Mouse (Mus musculus): Measurements from ENCODE around the gene Bri3. TPM values are rescaled to one million over a fixed set of nuclear protein-coding genes. Genes with fewer than 3 reads are reported as not detected.

Gene Bri3
- total and polyA plus RNA-seq, 2 experiments, result 24.9 to 74.6 TPM

DNA sequence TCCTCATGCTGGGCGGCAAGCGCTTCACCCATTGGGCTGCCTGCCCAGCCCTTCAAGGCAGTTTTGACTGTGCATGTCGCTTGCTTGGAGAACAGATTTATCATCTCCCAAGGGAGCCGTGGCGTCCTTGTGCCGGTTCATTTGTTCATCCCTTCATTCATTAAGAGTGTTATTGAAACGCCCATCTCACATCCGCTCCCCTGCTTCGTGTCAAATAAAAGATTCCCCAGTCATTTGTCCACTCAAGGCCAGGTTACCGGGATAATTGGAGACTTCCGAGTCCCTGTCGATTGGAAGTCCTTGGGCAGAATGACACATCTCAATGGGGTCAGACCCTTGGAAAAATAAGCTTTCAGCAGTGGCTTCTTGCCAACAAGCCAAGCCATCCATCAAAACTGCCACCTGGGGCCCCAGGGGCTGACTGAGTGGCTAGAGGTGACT, 197.6 kb downstream of the Bri3 start:
- Histone ChIP-seq H3K36me3 (ENCODE audit: control insufficient read depth, insufficient read depth, low read length) (no peaks in the 10 kb centered on the region), H3K27ac (replicated peaks; ENCODE audit: insufficient read depth, low read depth, low read length) (no peak overlapping the region), H3K4me1 (ENCODE audit: control insufficient read depth, insufficient read depth, low read length) (no peaks in the 10 kb centered on the region), H3K4me3 (ENCODE audit: insufficient read depth, low read depth, low read length) (no peak overlapping the region), H3K9ac (ENCODE audit: low read depth, low read length) (no peak overlapping the region), H3K79me2 (ENCODE audit: control insufficient read depth, insufficient read depth, low read length) (no peaks in the 10 kb centered on the region), H3K27me3 (ENCODE audit: control insufficient read depth, insufficient read depth, low read length) (no peaks in the 10 kb centered on the region)
- DNase-seq (ENCODE audit: extremely low read depth, low read depth, low spot score), result no peak
- TF ChIP-seq CTCF (IDR thresholded peaks at IDR 0.05; ENCODE audit: low read depth, low read length) (no peak), POLR2A (IDR thresholded peaks at IDR 0.05; ENCODE audit: extremely low read depth, insufficient read depth, low read length) (no peak)
- 86% methylated on average over 12 of the region's 12 CpGs for WGBS

DNA sequence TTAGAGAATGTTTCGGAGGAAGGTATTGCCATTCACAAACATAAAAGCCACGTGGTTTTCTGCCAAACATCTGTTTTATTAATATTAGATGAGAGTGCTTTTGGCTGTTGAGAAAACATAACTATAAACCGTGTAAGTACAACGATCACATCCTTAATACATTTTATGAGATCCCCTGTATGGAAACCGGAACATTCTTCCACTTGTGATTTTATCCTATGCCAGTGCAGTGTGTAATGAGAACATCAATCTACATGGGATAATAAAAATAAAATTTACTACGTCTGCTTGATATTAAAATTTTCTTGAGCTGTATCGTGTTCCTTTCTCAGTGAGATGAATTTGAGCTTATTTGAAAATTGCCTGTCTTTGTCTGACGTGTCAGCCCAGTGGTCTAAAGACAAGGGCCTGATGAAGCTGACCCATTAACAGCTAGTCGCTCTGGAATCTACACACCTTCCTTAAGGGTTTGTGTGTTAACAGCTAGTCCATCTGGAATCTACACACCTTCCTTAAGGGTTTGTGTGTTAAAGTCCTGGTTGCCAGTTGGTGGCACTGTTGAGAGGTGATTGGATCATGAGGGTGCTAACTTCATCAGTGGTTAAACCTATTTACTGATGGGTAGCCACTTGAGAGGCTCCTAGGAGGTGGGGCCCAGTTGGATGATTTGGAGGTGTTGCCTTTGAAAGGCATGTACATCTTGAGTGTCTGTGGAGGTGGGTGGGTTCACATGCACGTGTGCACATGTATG, 202.4 kb downstream of the Bri3 start:
- no peak for DNase-seq (ENCODE audit: extremely low read depth, low read depth, low spot score)
- no peaks in the 10 kb centered on the region for H3K27me3 ChIP-seq (ENCODE audit: control insufficient read depth, insufficient read depth, low read length)
- TF ChIP-seq CTCF (IDR thresholded peaks at IDR 0.05; ENCODE audit: low read depth, low read length), result no peak
- no peak for TF ChIP-seq POLR2A (IDR thresholded peaks at IDR 0.05; ENCODE audit: extremely low read depth, insufficient read depth, low read length)
- H3K9ac ChIP-seq (ENCODE audit: low read depth, low read length), result no peak overlapping the region
- H3K36me3 ChIP-seq (ENCODE audit: control insufficient read depth, insufficient read depth, low read length), result no peaks in the 10 kb centered on the region
- no peaks in the 10 kb centered on the region for H3K4me1 ChIP-seq (ENCODE audit: control insufficient read depth, insufficient read depth, low read length)
- no peak overlapping the region for H3K27ac ChIP-seq (replicated peaks; ENCODE audit: insufficient read depth, low read depth, low read length)
- H3K4me3 ChIP-seq (ENCODE audit: insufficient read depth, low read depth, low read length), result no peak overlapping the region
- H3K79me2 ChIP-seq (ENCODE audit: control insufficient read depth, insufficient read depth, low read length), result no peaks in the 10 kb centered on the region
- WGBS, result 82% methylated on average over 10 of the region's 10 CpGs

DNA sequence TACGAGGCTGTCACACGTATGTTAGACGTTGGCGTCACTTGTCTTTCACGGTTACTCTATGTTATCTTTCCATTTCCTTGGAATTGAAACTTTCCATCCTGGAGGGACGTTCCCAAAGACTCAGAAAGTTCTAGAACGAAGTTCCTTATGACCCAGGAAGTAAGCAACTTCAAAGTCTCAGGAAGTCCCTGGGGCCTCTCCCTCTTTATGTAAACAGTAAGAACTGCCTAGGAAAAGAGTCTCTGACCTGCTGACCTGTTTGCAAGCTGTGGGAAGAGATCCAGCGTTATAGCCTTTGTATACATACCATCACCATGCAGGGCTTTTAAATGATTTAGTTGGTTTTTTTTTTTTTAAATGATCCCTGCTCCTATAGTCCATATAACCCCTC, 203.0 kb downstream of the Bri3 start:
- no peaks in the 10 kb centered on the region for H3K27me3 ChIP-seq (ENCODE audit: control insufficient read depth, insufficient read depth, low read length)
- no peak for DNase-seq (ENCODE audit: extremely low read depth, low read depth, low spot score)
- H3K79me2 ChIP-seq (ENCODE audit: control insufficient read depth, insufficient read depth, low read length), result no peaks in the 10 kb centered on the region
- no peak for TF ChIP-seq CTCF (IDR thresholded peaks at IDR 0.05; ENCODE audit: low read depth, low read length)
- TF ChIP-seq POLR2A (IDR thresholded peaks at IDR 0.05; ENCODE audit: extremely low read depth, insufficient read depth, low read length), result no peak
- H3K9ac ChIP-seq (ENCODE audit: low read depth, low read length), result no peak overlapping the region
- WGBS, result 64% methylated on average over 8 of the region's 8 CpGs
- H3K36me3 ChIP-seq (ENCODE audit: control insufficient read depth, insufficient read depth, low read length), result no peaks in the 10 kb centered on the region
- no peak overlapping the region for H3K27ac ChIP-seq (replicated peaks; ENCODE audit: insufficient read depth, low read depth, low read length)
- no peak overlapping the region for H3K4me3 ChIP-seq (ENCODE audit: insufficient read depth, low read depth, low read length)
- H3K4me1 ChIP-seq (ENCODE audit: control insufficient read depth, insufficient read depth, low read length), result no peaks in the 10 kb centered on the region

DNA sequence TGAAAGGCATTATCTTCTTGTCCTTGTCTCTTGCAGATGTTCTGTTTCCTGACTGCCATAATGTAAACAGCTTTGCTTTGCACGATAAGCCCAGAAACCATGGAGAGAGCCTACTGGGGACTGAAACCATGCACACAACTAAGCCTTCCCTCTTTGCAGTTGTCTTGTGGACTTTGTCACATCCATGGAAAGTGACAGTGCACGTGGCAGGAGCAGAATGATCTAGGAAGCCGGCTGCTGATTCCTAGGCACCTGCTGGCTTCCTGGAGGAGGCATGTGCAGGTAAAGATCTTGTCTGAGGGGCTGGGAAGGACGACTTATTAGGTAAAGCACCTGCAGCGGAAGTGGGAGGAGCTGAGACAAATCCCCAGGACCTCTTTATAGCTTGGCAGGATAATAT, 203.7 kb downstream of the Bri3 start:
- H3K27me3 ChIP-seq (ENCODE audit: control insufficient read depth, insufficient read depth, low read length), result no peaks in the 10 kb centered on the region
- TF ChIP-seq CTCF (IDR thresholded peaks at IDR 0.05; ENCODE audit: low read depth, low read length), result no peak
- no peak for TF ChIP-seq POLR2A (IDR thresholded peaks at IDR 0.05; ENCODE audit: extremely low read depth, insufficient read depth, low read length)
- no peaks in the 10 kb centered on the region for H3K79me2 ChIP-seq (ENCODE audit: control insufficient read depth, insufficient read depth, low read length)
- no peak overlapping the region for H3K27ac ChIP-seq (replicated peaks; ENCODE audit: insufficient read depth, low read depth, low read length)
- no peaks in the 10 kb centered on the region for H3K36me3 ChIP-seq (ENCODE audit: control insufficient read depth, insufficient read depth, low read length)
- no peak overlapping the region for H3K4me3 ChIP-seq (ENCODE audit: insufficient read depth, low read depth, low read length)
- no peak for DNase-seq (ENCODE audit: extremely low read depth, low read depth, low spot score)
- H3K9ac ChIP-seq (ENCODE audit: low read depth, low read length), result no peak overlapping the region
- no peaks in the 10 kb centered on the region for H3K4me1 ChIP-seq (ENCODE audit: control insufficient read depth, insufficient read depth, low read length)
- 35% methylated on average over 5 of the region's 5 CpGs for WGBS

DNA sequence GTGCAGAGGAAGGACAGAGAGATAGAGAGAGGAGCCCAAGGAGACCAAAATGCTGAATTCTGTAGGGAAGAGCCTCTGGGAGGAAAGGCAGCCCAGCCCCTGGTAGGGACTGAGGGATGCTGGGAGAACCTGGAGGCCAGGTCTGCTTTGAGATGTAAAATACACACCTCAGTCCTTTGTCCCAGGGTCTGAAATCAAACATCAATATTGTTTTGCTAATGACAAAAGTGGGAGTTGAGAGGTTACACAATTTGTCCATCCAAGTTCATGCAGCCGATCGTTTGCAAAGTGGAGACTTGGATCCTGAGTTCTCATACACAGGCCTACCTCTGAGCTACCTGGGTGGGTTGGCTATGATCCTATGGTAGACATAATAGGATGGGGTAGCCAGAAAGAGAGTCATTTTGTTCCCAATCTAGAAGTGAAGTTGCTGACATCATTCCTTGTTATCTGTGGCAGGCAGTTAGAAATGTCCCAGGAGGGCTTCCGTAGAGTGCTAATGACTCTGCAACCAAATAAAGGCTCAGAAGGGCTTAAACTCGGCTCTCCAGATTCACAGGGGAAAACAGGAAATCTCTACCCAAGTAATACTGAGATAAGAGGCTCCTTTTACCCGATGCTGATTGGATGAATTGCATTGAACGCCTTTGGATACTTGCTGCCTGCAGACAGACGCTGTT, 208.7 kb downstream of the Bri3 start:
- Histone ChIP-seq H3K36me3 (ENCODE audit: control insufficient read depth, insufficient read depth, low read length) (no peaks in the 10 kb centered on the region), H3K9ac (ENCODE audit: low read depth, low read length) (no peak overlapping the region), H3K4me3 (ENCODE audit: insufficient read depth, low read depth, low read length) (no peak overlapping the region), H3K4me1 (ENCODE audit: control insufficient read depth, insufficient read depth, low read length) (no peaks in the 10 kb centered on the region; the same call in 1 of the 2 replicates), H3K27me3 (ENCODE audit: control insufficient read depth, insufficient read depth, low read length) (no peaks in the 10 kb centered on the region), H3K79me2 (ENCODE audit: control insufficient read depth, insufficient read depth, low read length) (no peaks in the 10 kb centered on the region), H3K27ac (replicated peaks; ENCODE audit: insufficient read depth, low read depth, low read length) (no peak overlapping the region)
- TF ChIP-seq CTCF (IDR thresholded peaks at IDR 0.05; ENCODE audit: low read depth, low read length) (no peak), POLR2A (IDR thresholded peaks at IDR 0.05; ENCODE audit: extremely low read depth, insufficient read depth, low read length) (no peak)
- DNase-seq (ENCODE audit: extremely low read depth, low read depth, low spot score), result no peak
- WGBS, result 52% methylated on average over 7 of the region's 7 CpGs
